Mouse (Mus musculus): ENCODE measurements around the gene Npy. TPM values are rescaled to one million over a fixed set of nuclear protein-coding genes. Genes with fewer than 3 reads are reported as not detected.

Npy gene
- polyA plus RNA-seq, 1 experiment from 2014 or later, result 0.48 TPM

- no peaks in the 10 kb centered on the region for H3K36me3 ChIP-seq (ENCODE audit: control insufficient read depth, insufficient read depth, low read length)
- ATAC-seq (ENCODE audit: insufficient number of reproducible peaks, low FRiP score, low TSS enrichment, low read depth) (no peak), DNase-seq (ENCODE audit: low spot score) (no peak)
- H3K27ac ChIP-seq (replicated peaks; ENCODE audit: low read depth, low read length), result no peak overlapping the region
- 68% methylated on average over 2 of the region's 2 CpGs for WGBS
- no peaks in the 10 kb centered on the region for H3K4me1 ChIP-seq (ENCODE audit: control insufficient read depth, insufficient read depth, low read length)
- H3K9ac ChIP-seq (ENCODE audit: low read length), result no peak overlapping the region
- no peak overlapping the region for H3K4me3 ChIP-seq (ENCODE audit: low read depth, low read length)
- no peak overlapping the region for H3K4me2 ChIP-seq (ENCODE audit: low read depth, severe bottlenecking)
- no peaks in the 10 kb centered on the region for H3K27me3 ChIP-seq (ENCODE audit: control insufficient read depth, insufficient read depth, low read length)
- no peaks in the 10 kb centered on the region for H3K9me3 ChIP-seq (ENCODE audit: control insufficient read depth, low read length)
Observed at GRCm38 (mm10) chr6:49856830-49857229, 34.3 kb downstream of the Npy start.

- no peak overlapping the region for H3K4me3 ChIP-seq (ENCODE audit: low read depth, low read length)
- H3K9ac ChIP-seq (ENCODE audit: low read length), result no peak overlapping the region
- DNase-seq (ENCODE audit: low spot score), result no peak
- no peak overlapping the region for H3K27ac ChIP-seq (replicated peaks; ENCODE audit: low read depth, low read length)
- no peaks in the 10 kb centered on the region for H3K27me3 ChIP-seq (ENCODE audit: control insufficient read depth, insufficient read depth, low read length)
- no peaks in the 10 kb centered on the region for H3K9me3 ChIP-seq (ENCODE audit: control insufficient read depth, low read length)
- no peak overlapping the region for H3K4me2 ChIP-seq (ENCODE audit: low read depth, severe bottlenecking)
- H3K4me1 ChIP-seq (ENCODE audit: control insufficient read depth, insufficient read depth, low read length), result no peaks in the 10 kb centered on the region
- no peak for ATAC-seq (ENCODE audit: insufficient number of reproducible peaks, low FRiP score, low TSS enrichment, low read depth)
- WGBS, result 80% methylated on average over 6 of the region's 6 CpGs
- no peaks in the 10 kb centered on the region for H3K36me3 ChIP-seq (ENCODE audit: control insufficient read depth, insufficient read depth, low read length)
Observed at GRCm38 (mm10) chr6:49867571-49867970, 45.1 kb downstream of the Npy start.

GRCm38 (mm10) chr6:49871071-49871470 lies 48.6 kb downstream of the Npy start:
- DNase-seq (ENCODE audit: low spot score), result no peak
- no peak for ATAC-seq (ENCODE audit: insufficient number of reproducible peaks, low FRiP score, low TSS enrichment, low read depth)
- WGBS, result 92% methylated on average over 6 of the region's 6 CpGs

GRCm38 (mm10) chr6:49873556-49873955 lies 51.0 kb downstream of the Npy start:
- Histone ChIP-seq H3K4me3 (ENCODE audit: low read depth, low read length) (no peak overlapping the region), H3K36me3 (ENCODE audit: control insufficient read depth, insufficient read depth, low read length) (no peaks in the 10 kb centered on the region), H3K27me3 (ENCODE audit: control insufficient read depth, insufficient read depth, low read length) (no peaks in the 10 kb centered on the region), H3K27ac (replicated peaks; ENCODE audit: low read depth, low read length) (no peak overlapping the region), H3K4me2 (ENCODE audit: low read depth, severe bottlenecking) (no peak overlapping the region), H3K9ac (ENCODE audit: low read length) (no peak overlapping the region), H3K4me1 (ENCODE audit: control insufficient read depth, insufficient read depth, low read length) (no peaks in the 10 kb centered on the region), H3K9me3 (ENCODE audit: control insufficient read depth, low read length) (no peaks in the 10 kb centered on the region)
- DNase-seq (ENCODE audit: low spot score) (no peak), ATAC-seq (ENCODE audit: insufficient number of reproducible peaks, low FRiP score, low TSS enrichment, low read depth) (no peak)
- 57% methylated on average over 1 of the region's 1 CpGs for WGBS

More at GRCm38 (mm10) chr6:49871071-49871470, 48.6 kb downstream of the Npy start:
- Histone ChIP-seq H3K27me3 (ENCODE audit: control insufficient read depth, insufficient read depth, low read length) (no peaks in the 10 kb centered on the region), H3K27ac (replicated peaks; ENCODE audit: low read depth, low read length) (no peak overlapping the region), H3K9ac (ENCODE audit: low read length) (no peak overlapping the region), H3K4me1 (ENCODE audit: control insufficient read depth, insufficient read depth, low read length) (no peaks in the 10 kb centered on the region), H3K36me3 (ENCODE audit: control insufficient read depth, insufficient read depth, low read length) (no peaks in the 10 kb centered on the region), H3K9me3 (ENCODE audit: control insufficient read depth, low read length) (no peaks in the 10 kb centered on the region), H3K4me3 (ENCODE audit: low read depth, low read length) (no peak overlapping the region), H3K4me2 (ENCODE audit: low read depth, severe bottlenecking) (no peak overlapping the region)

- no peaks in the 10 kb centered on the region for H3K9me3 ChIP-seq (ENCODE audit: control insufficient read depth, low read length)
- 71% methylated on average over 2 of the region's 2 CpGs for WGBS
- no peak overlapping the region for H3K27ac ChIP-seq (replicated peaks; ENCODE audit: low read depth, low read length)
- no peaks in the 10 kb centered on the region for H3K36me3 ChIP-seq (ENCODE audit: control insufficient read depth, insufficient read depth, low read length)
- no peak overlapping the region for H3K9ac ChIP-seq (ENCODE audit: low read length)
- no peaks in the 10 kb centered on the region for H3K27me3 ChIP-seq (ENCODE audit: control insufficient read depth, insufficient read depth, low read length)
- ATAC-seq (ENCODE audit: insufficient number of reproducible peaks, low FRiP score, low TSS enrichment, low read depth), result no peak
- H3K4me1 ChIP-seq (ENCODE audit: control insufficient read depth, insufficient read depth, low read length), result no peaks in the 10 kb centered on the region
- no peak overlapping the region for H3K4me3 ChIP-seq (ENCODE audit: low read depth, low read length)
- no peak overlapping the region for H3K4me2 ChIP-seq (ENCODE audit: low read depth, severe bottlenecking)
- DNase-seq (ENCODE audit: low spot score), result no peak
Observed at GRCm38 (mm10) chr6:49875160-49875559, 52.6 kb downstream of the Npy start.

DNA sequence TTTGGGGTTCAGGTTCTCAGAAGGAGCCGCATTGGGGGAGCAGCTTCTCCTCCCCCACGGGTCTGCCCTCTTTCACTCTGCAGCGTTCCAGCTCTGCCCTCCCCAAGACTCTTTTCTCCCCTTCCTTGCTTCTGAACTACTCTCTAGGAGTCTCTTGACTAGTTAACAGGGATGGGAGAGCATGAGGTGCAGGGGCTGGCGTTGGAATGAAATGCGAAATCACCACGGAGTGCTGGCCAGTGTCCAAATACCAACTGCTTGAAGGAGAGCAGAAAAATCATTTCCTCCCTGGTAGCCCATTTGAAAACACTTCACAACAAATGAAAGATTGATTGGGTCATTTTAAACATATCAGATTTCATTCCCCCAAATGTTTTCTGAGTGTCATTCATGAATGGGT lies 53.3 kb downstream of the Npy start:
- no peak overlapping the region for H3K4me3 ChIP-seq (ENCODE audit: low read depth, low read length)
- ATAC-seq (ENCODE audit: insufficient number of reproducible peaks, low FRiP score, low TSS enrichment, low read depth), result no peak
- no peak overlapping the region for H3K4me2 ChIP-seq (ENCODE audit: low read depth, severe bottlenecking)
- no peaks in the 10 kb centered on the region for H3K9me3 ChIP-seq (ENCODE audit: control insufficient read depth, low read length)
- H3K36me3 ChIP-seq (ENCODE audit: control insufficient read depth, insufficient read depth, low read length), result no peaks in the 10 kb centered on the region
- no peak overlapping the region for H3K9ac ChIP-seq (ENCODE audit: low read length)
- no peak overlapping the region for H3K27ac ChIP-seq (replicated peaks; ENCODE audit: low read depth, low read length)
- no peaks in the 10 kb centered on the region for H3K27me3 ChIP-seq (ENCODE audit: control insufficient read depth, insufficient read depth, low read length)
- WGBS, result 81% methylated on average over 6 of the region's 6 CpGs
- H3K4me1 ChIP-seq (ENCODE audit: control insufficient read depth, insufficient read depth, low read length), result no peaks in the 10 kb centered on the region
- DNase-seq (ENCODE audit: low spot score), result no peak
